Mouse (Mus musculus): ENCODE measurements at regions not wholly inside any gene's neighbourhood (a gene's known extent, or its start where the extent isn't known, plus 50 kb on each side); places are given as distances from the start of the nearest gene placed in this dataset.

- Histone ChIP-seq H3K4me3 (replicated peaks; ENCODE audit: control insufficient read depth, low read depth, low read length) (no peak overlapping the region), H3K4me1 (ENCODE audit: control insufficient read depth, insufficient read depth, low read length) (peaks cover 7% of the 10 kb centered on the region; the same call in 1 of the 2 replicates), H3K27ac (ENCODE audit: control insufficient read depth, insufficient read depth, low read depth, low read length, poor library complexity) (no peak overlapping the region)
- TF ChIP-seq CTCF (IDR thresholded peaks at IDR 0.05; ENCODE audit: control insufficient read depth, insufficient read depth, low read length), result no peak
- TF ChIP-seq POLR2A (IDR thresholded peaks at IDR 0.05; ENCODE audit: borderline replicate concordance, control insufficient read depth, low read depth, low read length), result no peak
- WGBS, result 23% methylated on average over 4 of the region's 4 CpGs
Observed at GRCm38 (mm10) chr7:83087408-83087807, 220.3 kb downstream of the Mex3b start.

GRCm38 (mm10) chr7:83088125-83088524, 221.0 kb downstream of the Mex3b start:
- H3K4me3 ChIP-seq (replicated peaks; ENCODE audit: control insufficient read depth, low read depth, low read length), result no peak overlapping the region
- H3K27ac ChIP-seq (ENCODE audit: control insufficient read depth, insufficient read depth, low read depth, low read length, poor library complexity), result no peak overlapping the region
- 69% methylated on average over 4 of the region's 4 CpGs for WGBS
- peaks cover 9% of the 10 kb centered on the region; the same call in 1 of the 2 replicates for H3K4me1 ChIP-seq (ENCODE audit: control insufficient read depth, insufficient read depth, low read length)
- no peak for TF ChIP-seq POLR2A (IDR thresholded peaks at IDR 0.05; ENCODE audit: borderline replicate concordance, control insufficient read depth, low read depth, low read length)

- TF ChIP-seq CTCF (IDR thresholded peaks at IDR 0.05; ENCODE audit: control insufficient read depth, insufficient read depth, low read length) (no peak), POLR2A (IDR thresholded peaks at IDR 0.05; ENCODE audit: borderline replicate concordance, control insufficient read depth, low read depth, low read length) (no peak)
- peaks cover 10% of the 10 kb centered on the region; the same call in 1 of the 2 replicates for H3K4me1 ChIP-seq (ENCODE audit: control insufficient read depth, insufficient read depth, low read length)
- H3K27ac ChIP-seq (ENCODE audit: control insufficient read depth, insufficient read depth, low read depth, low read length, poor library complexity), result no peak overlapping the region
- 57% methylated on average over 8 of the region's 8 CpGs for WGBS
- no peak overlapping the region for H3K4me3 ChIP-seq (replicated peaks; ENCODE audit: control insufficient read depth, low read depth, low read length)
Observed at GRCm38 (mm10) chr7:83089330-83089982, 222.3 kb downstream of the Mex3b start.

GRCm38 (mm10) chr7:83093923-83094355, 226.8 kb downstream of the Mex3b start:
- WGBS, result 9% methylated on average over 8 of the region's 8 CpGs

GRCm38 (mm10) chr7:83094899-83095298, 227.8 kb downstream of the Mex3b start:
- H3K4me3 ChIP-seq (replicated peaks; ENCODE audit: control insufficient read depth, low read depth, low read length), result no peak overlapping the region
- 60% methylated on average over 3 of the region's 3 CpGs for WGBS
- TF ChIP-seq CTCF (IDR thresholded peaks at IDR 0.05; ENCODE audit: control insufficient read depth, insufficient read depth, low read length) (no peak), POLR2A (IDR thresholded peaks at IDR 0.05; ENCODE audit: borderline replicate concordance, control insufficient read depth, low read depth, low read length) (no peak)
- peaks cover 6% of the 10 kb centered on the region for H3K4me1 ChIP-seq (ENCODE audit: control insufficient read depth, insufficient read depth, low read length)
- no peak overlapping the region for H3K27ac ChIP-seq (ENCODE audit: control insufficient read depth, insufficient read depth, low read depth, low read length, poor library complexity)

More at GRCm38 (mm10) chr7:83093923-83094355, 226.8 kb downstream of the Mex3b start:
- no peak overlapping the region for H3K4me3 ChIP-seq (replicated peaks; ENCODE audit: control insufficient read depth, low read depth, low read length)
- TF ChIP-seq POLR2A (IDR thresholded peaks at IDR 0.05; ENCODE audit: borderline replicate concordance, control insufficient read depth, low read depth, low read length) (no peak), CTCF (IDR thresholded peaks at IDR 0.05; ENCODE audit: control insufficient read depth, insufficient read depth, low read length) (no peak)
- H3K4me1 ChIP-seq (ENCODE audit: control insufficient read depth, insufficient read depth, low read length), result peaks cover 8% of the 10 kb centered on the region
- H3K27ac ChIP-seq (ENCODE audit: control insufficient read depth, insufficient read depth, low read depth, low read length, poor library complexity), result peak overlapping the region; percentile 50

- WGBS, result 80% methylated on average over 3 of the region's 3 CpGs
- Histone ChIP-seq H3K4me3 (replicated peaks; ENCODE audit: control insufficient read depth, low read depth, low read length) (no peak overlapping the region), H3K27ac (ENCODE audit: control insufficient read depth, insufficient read depth, low read depth, low read length, poor library complexity) (no peak overlapping the region), H3K4me1 (ENCODE audit: control insufficient read depth, insufficient read depth, low read length) (peaks cover 6% of the 10 kb centered on the region)
- TF ChIP-seq CTCF (IDR thresholded peaks at IDR 0.05; ENCODE audit: control insufficient read depth, insufficient read depth, low read length) (no peak), POLR2A (IDR thresholded peaks at IDR 0.05; ENCODE audit: borderline replicate concordance, control insufficient read depth, low read depth, low read length) (no peak)
Observed at GRCm38 (mm10) chr7:83095593-83095992, 228.5 kb downstream of the Mex3b start.

- no peak overlapping the region for H3K27ac ChIP-seq (ENCODE audit: control insufficient read depth, insufficient read depth, low read depth, low read length, poor library complexity)
- no peaks in the 10 kb centered on the region; the same call in 1 of the 2 replicates for H3K4me1 ChIP-seq (ENCODE audit: control insufficient read depth, insufficient read depth, low read length)
- H3K4me3 ChIP-seq (replicated peaks; ENCODE audit: control insufficient read depth, low read depth, low read length), result no peak overlapping the region
- no peak for TF ChIP-seq CTCF (IDR thresholded peaks at IDR 0.05; ENCODE audit: control insufficient read depth, insufficient read depth, low read length)
- no peak for TF ChIP-seq POLR2A (IDR thresholded peaks at IDR 0.05; ENCODE audit: borderline replicate concordance, control insufficient read depth, low read depth, low read length)
- WGBS, result 63% methylated on average over 1 of the region's 1 CpGs
Observed at GRCm38 (mm10) chr7:83104426-83104825, 237.3 kb downstream of the Mex3b start.

GRCm38 (mm10) chr7:83105672-83106071, 238.5 kb downstream of the Mex3b start:
- Histone ChIP-seq H3K4me3 (replicated peaks; ENCODE audit: control insufficient read depth, low read depth, low read length) (no peak overlapping the region), H3K27ac (ENCODE audit: control insufficient read depth, insufficient read depth, low read depth, low read length, poor library complexity) (no peak overlapping the region), H3K4me1 (ENCODE audit: control insufficient read depth, insufficient read depth, low read length) (no peaks in the 10 kb centered on the region; the same call in 1 of the 2 replicates)
- no peak for TF ChIP-seq POLR2A (IDR thresholded peaks at IDR 0.05; ENCODE audit: borderline replicate concordance, control insufficient read depth, low read depth, low read length)

Measured in bone marrow, adult 2 months (tissue).